10 mouse cellular contexts compared by ENCODE assay signal in the genomic region with DNA sequence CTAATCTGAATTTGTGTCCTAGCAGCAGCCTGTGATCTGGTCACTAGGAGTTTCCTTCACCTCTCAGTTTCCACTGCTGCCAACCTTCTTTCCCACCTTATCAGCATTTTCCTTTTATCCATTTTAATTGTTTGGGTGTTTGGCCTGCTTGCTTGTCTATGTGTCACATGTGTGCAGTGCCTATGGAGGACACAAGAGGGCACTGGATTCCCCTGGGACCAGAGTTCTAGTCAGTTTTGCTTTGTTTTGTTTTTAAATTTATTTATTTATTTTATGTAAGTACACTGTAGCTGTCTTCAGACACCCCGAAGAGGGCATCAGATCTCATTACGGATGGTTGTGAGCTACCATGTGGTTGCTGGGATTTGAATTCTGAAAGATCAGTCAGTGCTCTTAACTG. TPM values are rescaled to one million over a fixed set of nuclear protein-coding genes. Genes with fewer than 3 reads are reported as not detected.
DNase-seq lines count a peak whose midpoint lies in the region; ATAC-seq and TF ChIP-seq lines count a peak whose summit lies in the region.
"Had no signal": no experiment of that assay in that cellular context is flagged by ENCODE, and none has a peak within 500 bp of the region (broad histone marks: within the 10 kb centered on the region; RNA-seq: fewer than 3 reads in every experiment).

No protein-coding gene starts in this region.

- no peak overlapping the region for H3K9ac ChIP-seq in neural tube, embryonic 15.5 days (replicated peaks)

- H3K27ac ChIP-seq in left cerebral cortex, adult 2 months, result no peak overlapping the region
- no peak overlapping the region for H3K27ac ChIP-seq in neural tube, embryonic 15.5 days (replicated peaks)

- WGBS in neural tube, embryonic 15.5 days, result 91% methylated on average over 2 of the region's 2 CpGs

- no peaks in the 10 kb centered on the region for H3K9me3 ChIP-seq in neural tube, embryonic 15.5 days (replicated peaks)

- H3K4me3 ChIP-seq in left cerebral cortex, adult 2 months, result no peak overlapping the region
- H3K4me3 ChIP-seq in neural tube, embryonic 15.5 days (replicated peaks), result no peak overlapping the region
- H3K4me3 ChIP-seq: myocyte had no signal

- ATAC-seq in neural tube, embryonic 15.5 days (ENCODE audit: low FRiP score), result no peak

- TF ChIP-seq CTCF in left cerebral cortex, adult 2 months (IDR thresholded peaks at IDR 0.05), result peak; percentile 47

- no peaks in the 10 kb centered on the region for H3K27me3 ChIP-seq in neural tube, embryonic 15.5 days (replicated peaks)

- intact Hi-C loops in left cerebral cortex, adult 2 months (cut with DNase I), result no loop called here
- intact Hi-C loops in left cerebral cortex, postnatal 25 days (cut with DNase I), result no loop called here

- H3K36me3 ChIP-seq in neural tube, embryonic 15.5 days, result peaks cover 26% of the 10 kb centered on the region

- 0 out of 2 replicates have a peak, but pooled peaks cover 4% of the 10 kb centered on the region for H3K4me1 ChIP-seq in neural tube, embryonic 15.5 days

- DNase-seq in cerebellum, postnatal 10 days, result peak; percentile 41 to 62
- no peak for DNase-seq in cerebellum, adult 8-10 months
- no peak for DNase-seq in left cerebral cortex, adult 2 months (ENCODE audit: extremely low spot score in 1 of 2, low spot score in 2 of 2)
- DNase-seq in left cerebral cortex, postnatal 25 days (ENCODE audit: low spot score in 2 of 2), result no peak
- DNase-seq in adipocyte (ENCODE audit: low spot score), result peak; percentile 53
- peak; percentile 16 to 58 for DNase-seq in natural killer cell, adult 2 months (ENCODE audit: low spot score in 2 of 2)
- DNase-seq in c-Kit-positive CD71-positive TER-119-positive erythroid progenitor cells, embryonic 14.5 days (ENCODE audit: low spot score), result no peak
- DNase-seq: gastrocnemius, postnatal 25 days had no signal

- no peak overlapping the region for H3K4me2 ChIP-seq in neural tube, embryonic 15.5 days

RNA-seq across cellular contexts. Expression of a gene that starts 22.9 kb away (rescaled TPM):
- 10 to 100 TPM; 11.1 to 11.5 TPM for total RNA-seq in left cerebral cortex, adult 2 months (2021)
- total RNA-seq in left cerebral cortex, postnatal 25 days (2021), result 10 to 100 TPM in 1 of 2 experiments, 1 to 10 TPM in 1; 9.5 to 10.1 TPM
- 2.5 and 2.6 TPM in 2 replicates for polyA plus RNA-seq in neural tube, embryonic 15.5 days (2015; fragmentation: Nextera tagmentation; extraction: Ambion mirVana)

RNA-seq across cellular contexts. Expression of a gene that starts 30.7 kb away (rescaled TPM):
- 1 to 10 TPM; 5.9 to 8.7 TPM for total RNA-seq in left cerebral cortex, adult 2 months (2021)
- 1 to 10 TPM; 8.4 to 8.7 TPM for total RNA-seq in left cerebral cortex, postnatal 25 days (2021)
- polyA plus RNA-seq in neural tube, embryonic 15.5 days (2015; fragmentation: Nextera tagmentation; extraction: Ambion mirVana), result 2.9 and 3.7 TPM in 2 replicates

RNA-seq across cellular contexts. Expression of a gene that starts 56.3 kb away (rescaled TPM):
- total RNA-seq in left cerebral cortex, adult 2 months (2021), result 100 to 1,000 TPM; 387 to 418 TPM
- total RNA-seq in left cerebral cortex, postnatal 25 days (2021), result 100 to 1,000 TPM; 432 to 442 TPM
- polyA plus RNA-seq in neural tube, embryonic 15.5 days (2015; fragmentation: Nextera tagmentation; extraction: Ambion mirVana), result 289 and 305 TPM in 2 replicates

RNA-seq across cellular contexts. Expression of a gene that starts 58.5 kb away (rescaled TPM):
- total RNA-seq in left cerebral cortex, adult 2 months (2021), result 10 to 100 TPM; 63.1 to 67.0 TPM
- total RNA-seq in left cerebral cortex, postnatal 25 days (2021), result 10 to 100 TPM; 66.4 to 76.3 TPM
- 50.2 and 63.8 TPM in 2 replicates for polyA plus RNA-seq in neural tube, embryonic 15.5 days (2015; fragmentation: Nextera tagmentation; extraction: Ambion mirVana)

RNA-seq across cellular contexts. Expression of a gene that starts 58.5 kb away (rescaled TPM):
- 100 to 1,000 TPM; 474 to 490 TPM for total RNA-seq in left cerebral cortex, adult 2 months (2021)
- total RNA-seq in left cerebral cortex, postnatal 25 days (2021), result 100 to 1,000 TPM; 460 to 480 TPM
- 421 and 450 TPM in 2 replicates for polyA plus RNA-seq in neural tube, embryonic 15.5 days (2015; fragmentation: Nextera tagmentation; extraction: Ambion mirVana)

Comparison
In these comparisons a context has a peak if more than half of its experiments do, and no peak if none do; other contexts are left out.
1. DNase-seq: peak in cerebellum, postnatal 10 days (2 of 2), adipocyte (single experiment) and natural killer cell, adult 2 months (2 of 2); none in cerebellum, adult 8-10 months (single experiment), left cerebral cortex, adult 2 months (0 of 2), left cerebral cortex, postnatal 25 days (0 of 2) and c-Kit-positive CD71-positive TER-119-positive erythroid progenitor cells, embryonic 14.5 days (single experiment).